Mouse (Mus musculus) left cerebral cortex, adult 9 months (tissue): Measurements from ENCODE around the gene Psmd10.

Experiments
- DNase-seq, 2 experiments: peaks; one replicate each; pipeline ENCODE4 v3.0.0; 2022; ENCODE audit warnings: low spot score in 2 of 2

Psmd10 gene

GRCm38 (mm10) chrX:140956272-140956940 is at the start of gene Psmd10, which contains the start of gene Atg4a:
Psmd10 (minus strand) TSS chrX:140956728.
Atg4a (plus strand) TSS chrX:140956907.
- DNase-seq, result peak; percentile 91 to 95

DNA sequence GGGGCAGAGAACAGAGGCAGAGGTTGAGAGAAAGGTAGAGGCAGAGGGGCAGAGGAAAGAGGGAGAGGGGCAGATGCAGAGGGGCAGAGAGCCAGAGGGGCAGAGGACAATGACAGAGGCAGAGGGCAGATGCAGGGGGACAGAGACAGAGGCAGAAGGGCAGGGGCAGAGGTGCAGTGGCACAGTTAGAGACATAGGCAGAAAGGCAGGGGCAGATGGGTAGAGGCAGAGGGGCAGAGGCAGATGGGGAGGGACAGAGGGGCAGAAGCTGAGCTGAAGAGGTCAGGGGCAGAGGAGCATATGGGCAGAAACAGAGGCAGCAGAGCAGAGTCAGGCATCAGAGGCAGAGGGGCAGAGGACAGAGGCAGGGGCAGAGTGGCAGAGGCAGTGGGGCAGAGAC is 42.4 kb upstream of the Psmd10 start:
- DNase-seq, result no peak

DNA sequence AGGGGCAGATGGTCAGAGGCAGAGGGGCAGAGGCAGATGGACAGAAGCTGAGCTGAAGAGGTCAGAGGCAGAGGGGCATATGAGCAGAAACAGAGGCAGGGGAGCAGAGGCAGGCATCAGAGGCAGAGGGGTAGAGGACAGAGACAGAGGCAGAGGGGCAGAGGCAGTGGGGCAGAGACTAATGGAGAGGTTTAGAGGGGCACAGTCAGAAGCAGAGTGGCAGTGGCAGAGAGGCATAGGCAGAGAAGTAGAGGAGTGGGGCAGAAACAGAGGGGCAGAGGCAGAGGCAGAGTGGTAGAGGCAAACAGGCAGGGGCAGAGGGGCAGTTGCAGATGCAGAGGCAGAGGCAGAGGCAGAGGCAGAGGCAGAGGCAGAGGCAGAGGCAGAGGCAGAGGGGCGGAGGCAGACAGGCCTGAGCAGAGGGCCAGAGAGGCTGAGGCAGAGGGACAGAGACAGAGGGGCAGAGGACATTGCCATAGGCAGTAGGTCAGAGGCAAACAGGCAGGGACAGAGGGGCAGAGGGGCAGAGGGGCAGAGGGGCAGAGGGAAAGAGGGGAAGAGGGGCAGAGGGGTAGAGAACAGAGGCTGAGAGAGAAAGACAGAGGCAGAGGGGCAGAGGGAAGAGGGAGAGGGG is 41.5 kb upstream of the Psmd10 start:
- DNase-seq, result no peak

GRCm38 (mm10) chrX:140996909-140997516 is 40.5 kb upstream of the Psmd10 start:
- DNase-seq, result no peak

- DNase-seq, result no peak
Measured at GRCm38 (mm10) chrX:140985256-140985655, 28.7 kb upstream of the Psmd10 start.

- DNase-seq, result no peak
Measured at GRCm38 (mm10) chrX:140984795-140985194, 28.3 kb upstream of the Psmd10 start.

DNA sequence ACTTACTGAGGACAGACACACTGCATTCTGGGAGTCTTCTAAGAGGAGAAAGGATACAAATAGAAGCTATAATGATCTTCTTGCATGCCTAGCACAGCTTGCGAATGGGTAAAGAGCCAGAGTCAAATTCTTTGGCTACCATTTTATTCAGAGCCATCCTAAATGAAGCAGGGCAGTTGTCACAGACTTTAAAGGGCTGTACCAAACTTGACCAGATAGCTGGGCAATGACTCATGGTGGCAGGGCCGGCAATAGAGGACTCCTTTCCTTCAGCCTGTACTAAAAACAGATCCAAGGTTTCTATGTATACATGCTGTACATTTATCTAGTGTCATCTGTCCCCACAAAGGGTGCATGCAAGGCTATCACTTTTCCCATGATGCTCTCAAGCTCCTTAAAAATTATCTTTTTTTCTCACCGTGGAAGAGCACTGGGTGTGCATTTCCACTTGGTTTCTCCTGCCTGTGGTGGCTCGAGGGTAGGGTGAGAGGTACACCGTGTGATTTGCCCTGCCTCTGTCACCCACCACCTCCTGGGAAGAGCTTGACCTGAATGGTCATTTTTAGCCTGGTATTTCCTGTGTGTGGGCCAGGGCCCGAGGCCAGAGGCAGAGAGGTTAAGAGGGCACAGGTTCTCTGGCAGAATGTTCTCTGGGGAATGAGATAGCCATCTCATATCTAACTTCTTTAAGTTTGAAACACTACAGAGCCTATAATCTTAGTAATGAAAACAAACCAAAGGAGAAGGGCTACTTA is 26.9 kb upstream of the Psmd10 start:
- no peak for DNase-seq

DNA sequence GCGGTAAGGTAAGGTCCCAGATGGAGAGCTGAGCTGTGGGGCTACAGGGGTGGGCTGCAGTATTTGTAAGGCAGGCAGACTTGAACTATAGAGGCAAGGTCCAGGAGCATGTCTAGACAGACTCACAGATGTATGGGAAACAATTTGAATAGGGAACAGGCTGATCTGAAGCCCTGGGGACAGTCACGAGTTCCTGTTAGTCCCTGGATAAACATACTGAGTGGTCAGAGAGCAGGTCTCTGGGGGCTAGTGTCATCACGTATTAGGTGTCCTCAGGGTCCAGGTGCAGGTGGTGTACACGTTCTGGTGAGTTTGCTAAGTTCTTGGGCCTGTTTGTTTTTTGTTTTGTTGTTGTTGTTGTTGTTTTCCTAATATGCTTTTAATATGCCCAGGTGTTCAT is 23.6 kb upstream of the Psmd10 start:
- no peak for DNase-seq

GRCm38 (mm10) chrX:140979546-140979945 is 23.0 kb upstream of the Psmd10 start:
- DNase-seq, result peak in 1 of 2 experiments; percentile 16

DNA sequence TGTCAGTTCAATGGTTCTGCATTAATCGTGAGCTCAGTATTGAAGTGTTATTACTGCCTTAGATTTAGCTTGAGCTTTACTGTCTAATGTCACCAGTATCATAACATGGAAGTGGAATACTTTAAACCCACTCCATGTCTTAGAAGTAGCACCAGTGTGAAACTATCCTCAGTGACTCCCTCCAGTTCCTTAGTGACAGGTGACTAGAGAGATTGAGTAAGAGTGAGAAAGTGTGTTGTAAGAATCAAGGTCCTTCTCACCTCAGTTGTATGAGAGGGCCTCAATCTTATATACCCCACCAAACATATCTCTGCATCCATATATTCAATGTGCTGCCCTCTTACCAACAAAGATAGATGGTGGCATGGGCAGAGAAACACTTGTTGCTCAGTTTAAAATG is 22.4 kb upstream of the Psmd10 start:
- no peak for DNase-seq

DNA sequence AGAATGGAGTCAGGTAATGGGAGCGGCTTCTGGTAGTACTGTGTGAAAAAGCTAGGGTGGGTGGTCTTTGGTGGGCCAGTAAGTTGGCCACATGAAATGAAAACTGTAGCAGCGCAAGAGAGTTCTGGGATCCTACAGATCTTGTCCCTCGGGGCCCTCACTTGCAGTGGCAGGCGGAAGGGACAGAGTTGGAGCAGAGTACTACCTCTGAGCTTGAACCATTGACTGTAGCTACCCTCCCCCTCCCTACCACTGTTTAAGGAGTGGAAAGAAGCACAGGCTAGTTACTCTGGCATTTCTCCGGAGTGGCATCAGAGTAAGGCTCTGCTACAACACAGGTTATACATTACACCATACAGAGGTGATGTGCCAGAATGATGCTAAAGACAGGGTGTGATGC is 431 bp upstream of the Psmd10 start:
- no peak for DNase-seq

- no peak for DNase-seq
Measured at GRCm38 (mm10) chrX:140953618-140954017, 2.9 kb downstream of the Psmd10 start.

GRCm38 (mm10) chrX:140936271-140936670 is 20.3 kb downstream of the Psmd10 start:
- DNase-seq, result no peak

DNA sequence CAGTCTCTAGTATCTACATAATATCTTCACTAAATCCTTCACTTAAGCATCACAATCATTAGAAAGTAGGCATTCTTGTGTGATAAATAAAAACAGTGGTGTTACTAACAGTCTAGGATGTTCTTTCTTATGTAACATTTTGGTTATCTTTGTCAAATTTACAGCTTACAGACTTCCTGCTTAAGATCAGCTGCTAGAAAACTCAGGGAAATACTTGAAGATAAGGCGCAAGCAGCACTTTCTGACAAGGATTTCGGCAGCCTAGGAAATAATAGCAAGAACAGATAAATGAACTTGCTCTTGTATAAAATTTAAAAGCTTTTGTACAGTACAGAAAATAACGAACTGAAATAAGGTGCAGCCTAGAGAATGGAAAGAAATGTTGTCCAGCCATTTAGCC is 23.3 kb downstream of the Psmd10 start:
- DNase-seq, result no peak

DNA sequence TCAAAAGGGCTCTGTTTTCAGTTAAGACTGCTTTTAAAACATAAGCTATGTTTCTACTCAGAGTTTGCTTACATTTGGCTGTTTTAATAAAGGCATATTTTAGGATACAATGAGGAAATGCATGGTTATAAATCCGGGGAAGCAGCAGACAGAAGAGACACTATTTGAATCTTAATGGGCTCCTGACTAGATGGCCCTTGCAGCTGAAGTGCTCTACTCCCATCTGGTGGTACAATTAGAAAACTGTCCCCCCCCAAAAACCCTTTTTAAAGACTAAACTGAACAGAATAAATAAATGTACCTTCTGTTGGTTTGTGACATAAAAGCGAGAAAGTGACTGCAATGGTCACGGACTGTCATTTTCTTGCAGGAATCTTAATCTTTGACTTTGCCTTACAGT is 24.5 kb downstream of the Psmd10 start:
- DNase-seq, result peak in 1 of 2 experiments; percentile 2

DNA sequence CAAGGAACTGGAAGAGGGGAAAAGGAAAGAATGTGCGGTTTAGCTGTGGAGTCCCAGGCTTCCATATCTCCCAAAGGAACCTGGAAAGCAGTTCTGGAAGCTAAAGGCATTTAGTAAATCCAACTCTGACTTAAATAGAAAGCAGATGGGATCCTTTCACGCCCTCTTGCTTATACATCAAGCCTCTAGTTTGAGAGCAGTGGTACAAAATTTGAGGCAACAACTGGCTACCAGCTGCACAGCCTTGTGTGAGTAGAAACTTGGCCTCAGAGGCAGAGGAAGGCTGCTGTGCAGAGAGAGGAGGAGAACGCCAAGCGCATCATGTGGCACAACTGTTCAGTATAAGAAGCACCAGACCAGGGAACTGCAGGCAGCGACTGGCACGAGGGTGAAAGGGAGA is 35.2 kb downstream of the Psmd10 start:
- peak; percentile 0 to 8 for DNase-seq

- no peak for DNase-seq
Measured at GRCm38 (mm10) chrX:140907360-140907759, 49.2 kb downstream of the Psmd10 start, which contains the start of gene Vsig1. Vsig1 (plus strand) TSS chrX:140907608.

DNA sequence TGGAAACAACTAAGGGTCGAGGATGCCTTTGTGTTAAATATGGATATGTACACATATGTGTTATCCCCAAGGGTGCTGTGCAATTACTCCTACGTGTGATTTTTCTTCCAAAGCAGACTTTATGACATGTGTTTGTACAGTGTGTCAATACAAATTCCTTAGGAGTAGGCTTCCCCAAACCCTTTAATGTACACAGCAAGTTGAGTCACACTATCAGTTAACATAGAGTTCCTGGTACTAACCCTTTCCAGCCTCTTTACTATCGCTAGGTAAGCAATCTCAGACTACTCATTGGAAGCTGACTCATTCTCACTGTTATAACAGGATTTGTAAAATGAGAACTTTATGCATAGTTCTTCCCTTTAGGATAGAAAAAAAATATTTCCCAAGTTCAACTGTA is 53.0 kb downstream of the Psmd10 start:
- no peak for DNase-seq
